Mouse (Mus musculus) limb, embryonic 11.5 days (tissue): ENCODE measurements around the gene Mboat1. TPM values are rescaled to one million over a fixed set of nuclear protein-coding genes. Genes with fewer than 3 reads are reported as not detected.

Experiments
- ATAC-seq: fragments of 200-750 bp; cut with Nextera tagmentation; 2 replicates; pipeline ENCODE4 v1.8.0; 2017; ENCODE audit warnings: low read depth; ENCODE audit not compliant: insufficient number of reproducible peaks, low FRiP score, low TSS enrichment
- DNase-seq: peaks from one replicate; pipeline ENCODE4 v3.0.0-alpha.2; 2015; ENCODE audit warnings: low spot score
- H3K27ac ChIP-seq: fragments of 300-500 bp; sonication (generic); replicated peaks from 2 replicates; pipeline ENCODE4 v1.5.1; 2014; ENCODE audit warnings: low read depth, mild to moderate bottlenecking, low read length
- H3K27me3 ChIP-seq: fragments of 300-500 bp; sonication (generic); 2 replicates; pipeline ENCODE4 v1.6.1; 2014; ENCODE audit warnings: mild to moderate bottlenecking, low read length, mixed read lengths; ENCODE audit not compliant: control insufficient read depth, insufficient read depth
- H3K36me3 ChIP-seq: fragments of 300-500 bp; sonication (generic); 2 replicates; pipeline ENCODE4 v1.6.1; 2014; ENCODE audit warnings: mild to moderate bottlenecking, low read length, moderate library complexity, mixed read lengths; ENCODE audit not compliant: control insufficient read depth, insufficient read depth
- H3K4me1 ChIP-seq: fragments of 300-500 bp; sonication (generic); 2 replicates; pipeline ENCODE4 v1.6.1; 2014; ENCODE audit warnings: low read length, mixed read lengths; ENCODE audit not compliant: control insufficient read depth, insufficient read depth
- H3K4me2 ChIP-seq: fragments of 300-500 bp; sonication (generic); 2 replicates; pipeline ENCODE4 v1.6.1; 2014; ENCODE audit warnings: low read depth, mild to moderate bottlenecking, moderate library complexity; ENCODE audit not compliant: severe bottlenecking
- H3K4me3 ChIP-seq: fragments of 300-500 bp; sonication (generic); 2 replicates; pipeline ENCODE4 v1.5.1; 2014; ENCODE audit warnings: low read depth, low read length
- H3K9ac ChIP-seq: fragments of 300-500 bp; sonication (generic); 2 replicates; pipeline ENCODE4 v1.6.1; 2014; ENCODE audit warnings: mild to moderate bottlenecking, low read length
- H3K9me3 ChIP-seq: fragments of 300-500 bp; sonication (generic); 2 replicates; pipeline ENCODE4 v1.6.1; 2016; ENCODE audit warnings: low read length; ENCODE audit not compliant: control insufficient read depth
- WGBS: fragments of 180-500 bp; shearing (Covaris S2); extraction: QIAGEN DNeasy Blood & Tissue Kit; methylation state at CpG from one replicate; pipeline ENCODE4 v1.1.7; 2014; 5-methylcytosine and 5-hydroxymethylcytosine counted together
- polyA plus RNA-seq: library from polyadenylated mRNA; unstranded; fragments of >200 nt; fragmentation: Nextera tagmentation; extraction: Ambion mirVana; gene quantifications from 2 replicates; pipeline ENCODE4 v1.2.1, GENCODE M21; 2014

The Mboat1 gene
- polyA plus RNA-seq, 1 experiment from 2014 or later: 4.4 TPM

- H3K9ac ChIP-seq: no peak overlapping the region
- H3K36me3 ChIP-seq: no peaks in the 10 kb centered on the region
- H3K4me2 ChIP-seq: no peak overlapping the region
- H3K27me3 ChIP-seq: no peaks in the 10 kb centered on the region
- H3K4me3 ChIP-seq: no peak overlapping the region
- WGBS: 91% methylated on average over 4 of the region's 4 CpGs
- no peaks in the 10 kb centered on the region for H3K4me1 ChIP-seq
- no peak overlapping the region for H3K27ac ChIP-seq
- no peaks in the 10 kb centered on the region for H3K9me3 ChIP-seq
- no peak for ATAC-seq
- no peak for DNase-seq
These were observed 31.2 kb downstream of the Mboat1 start for GRCm38 (mm10) chr13:30167499-30167898.

GRCm38 (mm10) chr13:30168803-30169202, 32.5 kb downstream of the Mboat1 start:
- Histone ChIP-seq H3K36me3 (no peaks in the 10 kb centered on the region), H3K27me3 (no peaks in the 10 kb centered on the region), H3K27ac (no peak overlapping the region), H3K9ac (no peak overlapping the region), H3K9me3 (no peaks in the 10 kb centered on the region), H3K4me2 (no peak overlapping the region), H3K4me1 (no peaks in the 10 kb centered on the region), H3K4me3 (no peak overlapping the region)
- 89% methylated on average over 4 of the region's 4 CpGs for whole genome bisulfite sequencing
- DNase-seq (no peak), ATAC-seq (no peak)

GRCm38 (mm10) chr13:30170061-30170460, 33.8 kb downstream of the Mboat1 start:
- no peak for DNase-seq
- Histone ChIP-seq H3K4me1 (no peaks in the 10 kb centered on the region), H3K27ac (no peak overlapping the region), H3K4me2 (no peak overlapping the region), H3K9ac (no peak overlapping the region), H3K27me3 (no peaks in the 10 kb centered on the region), H3K9me3 (no peaks in the 10 kb centered on the region), H3K4me3 (no peak overlapping the region), H3K36me3 (no peaks in the 10 kb centered on the region)
- WGBS: 89% methylated on average over 6 of the region's 6 CpGs
- no peak for ATAC-seq

GRCm38 (mm10) chr13:30174586-30174985, 38.3 kb downstream of the Mboat1 start:
- Histone ChIP-seq H3K9ac (no peak overlapping the region), H3K4me2 (no peak overlapping the region), H3K4me3 (no peak overlapping the region), H3K9me3 (no peaks in the 10 kb centered on the region), H3K27ac (no peak overlapping the region), H3K4me1 (no peaks in the 10 kb centered on the region), H3K27me3 (no peaks in the 10 kb centered on the region), H3K36me3 (no peaks in the 10 kb centered on the region)
- WGBS: 96% methylated on average over 4 of the region's 4 CpGs
- no peak for DNase-seq
- ATAC-seq: no peak

GRCm38 (mm10) chr13:30177356-30177755, 41.1 kb downstream of the Mboat1 start:
- Histone ChIP-seq H3K4me1 (no peaks in the 10 kb centered on the region), H3K4me2 (no peak overlapping the region), H3K36me3 (no peaks in the 10 kb centered on the region), H3K27me3 (no peaks in the 10 kb centered on the region), H3K9ac (no peak overlapping the region), H3K9me3 (no peaks in the 10 kb centered on the region), H3K27ac (no peak overlapping the region), H3K4me3 (no peak overlapping the region)
- WGBS: 87% methylated on average over 6 of the region's 6 CpGs
- DNase-seq: no peak
- ATAC-seq: no peak

- ATAC-seq: no peak
- H3K27ac ChIP-seq: no peak overlapping the region
- 58% methylated on average over 6 of the region's 6 CpGs for WGBS
These were observed 49.3 kb downstream of the Mboat1 start for GRCm38 (mm10) chr13:30185549-30185948.

GRCm38 (mm10) chr13:30185959-30186358, 49.7 kb downstream of the Mboat1 start:
- Histone ChIP-seq H3K4me1 (0 out of 2 replicates have a peak, but pooled peaks cover 2% of the 10 kb centered on the region), H3K4me2 (no peak overlapping the region), H3K9ac (no peak overlapping the region), H3K36me3 (no peaks in the 10 kb centered on the region), H3K27me3 (no peaks in the 10 kb centered on the region), H3K4me3 (no peak overlapping the region), H3K9me3 (no peaks in the 10 kb centered on the region), H3K27ac (no peak overlapping the region)
- 61% methylated on average over 6 of the region's 6 CpGs for WGBS
- ATAC-seq: no peak
- no peak for DNase-seq

More at GRCm38 (mm10) chr13:30185549-30185948, 49.3 kb downstream of the Mboat1 start:
- H3K4me2 ChIP-seq: no peak overlapping the region
- H3K36me3 ChIP-seq: no peaks in the 10 kb centered on the region
- no peak for DNase-seq
- H3K9me3 ChIP-seq: no peaks in the 10 kb centered on the region
- H3K27me3 ChIP-seq: no peaks in the 10 kb centered on the region
- H3K4me1 ChIP-seq: 0 out of 2 replicates have a peak, but pooled peaks cover 2% of the 10 kb centered on the region
- no peak overlapping the region for H3K4me3 ChIP-seq
- H3K9ac ChIP-seq: no peak overlapping the region

- H3K4me1 ChIP-seq: 0 out of 2 replicates have a peak, but pooled peaks cover 2% of the 10 kb centered on the region
- H3K9me3 ChIP-seq: no peaks in the 10 kb centered on the region
- H3K4me3 ChIP-seq: no peak overlapping the region
- no peaks in the 10 kb centered on the region for H3K27me3 ChIP-seq
- H3K9ac ChIP-seq: no peak overlapping the region
- no peaks in the 10 kb centered on the region for H3K36me3 ChIP-seq
- no peak overlapping the region for H3K4me2 ChIP-seq
- ATAC-seq (peak; percentile 67; the same call in 1 of the 2 replicates), DNase-seq (no peak)
- H3K27ac ChIP-seq: no peak overlapping the region
- WGBS: 65% methylated on average over 8 of the region's 8 CpGs
These were observed 50.2 kb downstream of the Mboat1 start for GRCm38 (mm10) chr13:30186456-30186855.

GRCm38 (mm10) chr13:30192031-30192716, 55.9 kb downstream of the Mboat1 start:
- 49% methylated on average over 3 of the region's 3 CpGs for WGBS
- no peaks in the 10 kb centered on the region for H3K4me1 ChIP-seq
- H3K9ac ChIP-seq: no peak overlapping the region
- H3K4me2 ChIP-seq: no peak overlapping the region
- H3K27me3 ChIP-seq: no peaks in the 10 kb centered on the region
- no peak overlapping the region for H3K27ac ChIP-seq
- H3K4me3 ChIP-seq: no peak overlapping the region
- no peaks in the 10 kb centered on the region for H3K9me3 ChIP-seq
- ATAC-seq (no peak), DNase-seq (no peak)
- H3K36me3 ChIP-seq: no peaks in the 10 kb centered on the region
